Mouse (Mus musculus) testis, adult 2 months (tissue): ENCODE results near the gene Pigp. TPM values are rescaled to one million over a fixed set of nuclear protein-coding genes. Genes with fewer than 3 reads are reported as not detected.
"Not testable (repeated sequence)": the region's sequence is repeated elsewhere in the genome, so short reads cannot be mapped to it uniquely, and the experiment has no call there.

Experiments used
- H3K27ac ChIP-seq: fragments of 200-500 bp; 2 replicates; pipeline ENCODE4 v1.5.1; 2012; ENCODE audit warnings: low read depth, low read length; ENCODE audit not compliant: control insufficient read depth, insufficient read depth
- H3K27me3 ChIP-seq: fragments of 200-500 bp; 2 replicates; pipeline ENCODE4 v1.6.1; 2012; ENCODE audit warnings: mild to moderate bottlenecking, low read length, moderate library complexity; ENCODE audit not compliant: control insufficient read depth, insufficient read depth
- H3K36me3 ChIP-seq: fragments of 200-500 bp; 2 replicates; pipeline ENCODE4 v1.6.1; 2012; ENCODE audit warnings: mild to moderate bottlenecking, low read length; ENCODE audit not compliant: control insufficient read depth, insufficient read depth
- H3K4me1 ChIP-seq: fragments of 200-500 bp; 2 replicates; pipeline ENCODE4 v1.6.1; 2012; ENCODE audit warnings: low read length; ENCODE audit not compliant: control insufficient read depth, insufficient read depth
- H3K4me3 ChIP-seq: fragments of 200-500 bp; 2 replicates; pipeline ENCODE4 v1.5.1; 2012; ENCODE audit warnings: low read depth, mild to moderate bottlenecking, low read length, moderate library complexity, mixed read lengths; ENCODE audit not compliant: control insufficient read depth
- CTCF ChIP-seq: fragments of 200-500 bp; IDR thresholded peaks from 2 replicates; pipeline ENCODE4 v1.5.1; 2012; ENCODE audit warnings: low read depth, mild to moderate bottlenecking, inconsistent platforms, low read length, moderate library complexity; ENCODE audit not compliant: control insufficient read depth, insufficient read depth, insufficient replicate concordance
- POLR2A ChIP-seq: fragments of 200-500 bp; IDR thresholded peaks from 2 replicates; pipeline ENCODE4 v1.6.1; 2012; ENCODE audit warnings: low read depth, mild to moderate bottlenecking, inconsistent platforms, low read length, moderate library complexity; ENCODE audit not compliant: control insufficient read depth
- polyA plus RNA-seq: library from polyadenylated mRNA; depleted of rRNA; stranded (reverse); fragments of >200 nt; gene quantifications from 2 replicates; pipeline ENCODE4 v1.2.3, GENCODE M21; 2012

Gene Pigp
- polyA plus RNA-seq, 1 experiment, result 19.4 TPM

GRCm38 (mm10) chr16:94345733-94346132 lies 25.9 kb downstream of the Pigp start:
- H3K36me3 ChIP-seq, result no peaks in the 10 kb centered on the region
- no peak overlapping the region for H3K4me3 ChIP-seq
- H3K4me1 ChIP-seq, result no peaks in the 10 kb centered on the region
- no peak for TF ChIP-seq POLR2A
- TF ChIP-seq CTCF, result no peak
- no peak overlapping the region for H3K27ac ChIP-seq
- no peaks in the 10 kb centered on the region for H3K27me3 ChIP-seq

- not testable (repeated sequence) for H3K4me3 ChIP-seq, H3K4me1 ChIP-seq, H3K27ac ChIP-seq, H3K36me3 ChIP-seq, H3K27me3 ChIP-seq
Measured at GRCm38 (mm10) chr16:94339164-94340160, 32.2 kb downstream of the Pigp start.

GRCm38 (mm10) chr16:94335656-94336055 lies 36.0 kb downstream of the Pigp start:
- TF ChIP-seq POLR2A, result no peak
- no peak for TF ChIP-seq CTCF
- H3K27me3 ChIP-seq, result no peaks in the 10 kb centered on the region
- H3K4me3 ChIP-seq, result no peak overlapping the region
- no peak overlapping the region for H3K27ac ChIP-seq
- H3K36me3 ChIP-seq, result no peaks in the 10 kb centered on the region
- no peaks in the 10 kb centered on the region for H3K4me1 ChIP-seq

- H3K36me3 ChIP-seq, result no peaks in the 10 kb centered on the region
- H3K4me1 ChIP-seq, result peaks cover 14% of the 10 kb centered on the region
- peaks cover 10% of the 10 kb centered on the region; the same call in 1 of the 2 replicates for H3K27me3 ChIP-seq
- no peak overlapping the region for H3K4me3 ChIP-seq
- no peak overlapping the region for H3K27ac ChIP-seq
- TF ChIP-seq CTCF, result peak; percentile 90; the same call in 1 of the 2 replicates
- no peak for TF ChIP-seq POLR2A
Measured at GRCm38 (mm10) chr16:94331886-94332252, 39.8 kb downstream of the Pigp start.

- Histone ChIP-seq H3K27ac (no peak overlapping the region), H3K27me3 (peaks cover 10% of the 10 kb centered on the region; the same call in 1 of the 2 replicates), H3K4me3 (no peak overlapping the region), H3K4me1 (peaks cover 14% of the 10 kb centered on the region), H3K36me3 (no peaks in the 10 kb centered on the region)
- TF ChIP-seq CTCF (no peak), POLR2A (no peak)
Measured at GRCm38 (mm10) chr16:94331233-94331885, 40.3 kb downstream of the Pigp start.

GRCm38 (mm10) chr16:94330429-94330828 lies 41.2 kb downstream of the Pigp start:
- peaks cover 10% of the 10 kb centered on the region; the same call in 1 of the 2 replicates for H3K27me3 ChIP-seq

GRCm38 (mm10) chr16:94328881-94329867 lies 42.5 kb downstream of the Pigp start:
- H3K36me3 ChIP-seq, result no peaks in the 10 kb centered on the region
- H3K27me3 ChIP-seq, result peaks cover 10% of the 10 kb centered on the region; the same call in 1 of the 2 replicates
- no peak overlapping the region for H3K4me3 ChIP-seq
- peaks cover 14% of the 10 kb centered on the region for H3K4me1 ChIP-seq
- H3K27ac ChIP-seq, result no peak overlapping the region
- TF ChIP-seq CTCF, result no peak
- no peak for TF ChIP-seq POLR2A

More at GRCm38 (mm10) chr16:94330429-94330828, 41.2 kb downstream of the Pigp start:
- Histone ChIP-seq H3K27ac (no peak overlapping the region), H3K4me3 (no peak overlapping the region), H3K36me3 (no peaks in the 10 kb centered on the region), H3K4me1 (peaks cover 14% of the 10 kb centered on the region)
- TF ChIP-seq POLR2A (no peak), CTCF (no peak)
